Mouse (Mus musculus) thymus, postnatal 36 days (tissue): ENCODE results near the gene Brms1.

Experiments
- DNase-seq, 2 experiments: peaks; one replicate each; pipeline ENCODE4 v3.0.0; 2022; ENCODE audit warnings: mixed read lengths in 2 of 2

Gene Brms1

DNA sequence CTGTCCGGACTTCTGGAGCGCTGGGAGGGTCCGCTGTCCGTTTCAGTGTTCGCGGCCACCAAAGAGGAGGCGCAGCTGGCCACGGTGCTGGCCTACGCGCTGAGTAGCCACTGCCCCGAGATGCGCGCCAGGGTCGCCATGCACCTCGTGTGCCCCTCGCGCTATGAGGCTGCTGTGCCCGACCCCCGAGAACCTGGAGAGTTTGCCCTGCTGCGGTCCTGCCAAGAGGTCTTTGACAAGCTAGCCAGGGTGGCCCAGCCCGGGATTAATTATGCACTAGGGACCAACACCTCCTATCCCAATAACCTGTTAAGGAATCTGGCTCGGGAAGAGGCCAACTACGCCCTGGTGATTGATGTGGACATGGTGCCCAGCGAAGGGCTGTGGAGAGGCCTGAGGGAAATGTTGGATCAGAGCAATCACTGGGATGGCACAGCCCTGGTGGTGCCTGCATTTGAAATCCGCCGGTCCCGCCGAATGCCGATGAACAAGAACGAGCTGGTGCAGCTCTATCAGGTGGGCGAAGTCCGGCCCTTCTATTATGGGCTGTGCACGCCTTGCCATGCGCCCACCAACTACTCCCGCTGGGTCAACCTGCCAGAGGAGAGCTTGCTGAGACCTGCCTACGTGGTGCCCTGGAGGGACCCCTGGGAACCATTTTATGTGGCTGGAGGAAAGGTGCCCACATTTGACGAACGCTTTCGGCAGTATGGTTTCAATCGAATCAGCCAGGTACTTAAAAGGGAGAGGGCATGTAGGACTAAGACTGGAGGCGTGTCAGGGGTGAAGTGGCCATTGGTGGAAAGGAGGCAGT lies 1.6 kb upstream of the Brms1 start:
- DNase-seq, result peak in 1 of 2 experiments; percentile 29

DNA sequence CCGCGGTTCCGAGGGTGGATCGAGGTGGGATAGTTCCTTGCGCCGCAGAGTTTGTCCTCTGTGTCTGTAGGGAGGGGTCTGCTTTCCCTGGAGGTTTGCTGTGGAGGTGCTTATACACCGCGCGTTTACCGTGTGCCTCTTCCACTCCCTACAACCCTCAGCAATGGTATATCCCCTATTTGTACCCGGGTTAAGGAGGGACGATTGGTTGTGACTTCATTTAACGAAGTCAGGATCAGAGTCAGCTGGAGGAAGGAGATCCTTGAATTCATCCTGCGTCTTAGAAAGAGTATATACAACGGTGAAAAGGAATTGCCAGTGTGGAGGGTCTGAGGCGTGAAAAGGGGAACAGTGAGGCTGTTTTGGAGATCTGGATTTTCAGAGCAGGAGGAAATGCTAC lies 434 bp downstream of the Brms1 start:
- no peak for DNase-seq

DNA sequence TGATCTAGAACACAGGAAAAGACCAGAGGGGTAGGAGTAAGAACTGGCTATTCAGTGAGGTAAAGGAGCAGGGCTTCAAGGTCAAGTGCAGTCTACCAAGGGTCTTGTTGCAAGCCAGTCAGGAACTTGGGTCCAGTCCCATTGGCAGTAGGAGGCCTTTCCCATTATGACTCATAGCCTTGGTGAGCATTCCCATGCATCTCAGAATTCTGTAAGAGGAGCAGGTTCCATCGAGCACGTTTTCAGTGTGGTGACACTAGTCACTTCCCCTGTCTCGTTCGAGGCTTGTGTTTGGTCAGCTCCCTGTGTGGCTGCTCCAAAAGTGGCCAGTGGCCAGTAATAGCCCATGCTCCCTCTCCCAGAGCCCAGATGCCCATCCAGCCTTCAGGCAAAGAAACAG lies 4.4 kb downstream of the Brms1 start:
- DNase-seq, result no peak

DNA sequence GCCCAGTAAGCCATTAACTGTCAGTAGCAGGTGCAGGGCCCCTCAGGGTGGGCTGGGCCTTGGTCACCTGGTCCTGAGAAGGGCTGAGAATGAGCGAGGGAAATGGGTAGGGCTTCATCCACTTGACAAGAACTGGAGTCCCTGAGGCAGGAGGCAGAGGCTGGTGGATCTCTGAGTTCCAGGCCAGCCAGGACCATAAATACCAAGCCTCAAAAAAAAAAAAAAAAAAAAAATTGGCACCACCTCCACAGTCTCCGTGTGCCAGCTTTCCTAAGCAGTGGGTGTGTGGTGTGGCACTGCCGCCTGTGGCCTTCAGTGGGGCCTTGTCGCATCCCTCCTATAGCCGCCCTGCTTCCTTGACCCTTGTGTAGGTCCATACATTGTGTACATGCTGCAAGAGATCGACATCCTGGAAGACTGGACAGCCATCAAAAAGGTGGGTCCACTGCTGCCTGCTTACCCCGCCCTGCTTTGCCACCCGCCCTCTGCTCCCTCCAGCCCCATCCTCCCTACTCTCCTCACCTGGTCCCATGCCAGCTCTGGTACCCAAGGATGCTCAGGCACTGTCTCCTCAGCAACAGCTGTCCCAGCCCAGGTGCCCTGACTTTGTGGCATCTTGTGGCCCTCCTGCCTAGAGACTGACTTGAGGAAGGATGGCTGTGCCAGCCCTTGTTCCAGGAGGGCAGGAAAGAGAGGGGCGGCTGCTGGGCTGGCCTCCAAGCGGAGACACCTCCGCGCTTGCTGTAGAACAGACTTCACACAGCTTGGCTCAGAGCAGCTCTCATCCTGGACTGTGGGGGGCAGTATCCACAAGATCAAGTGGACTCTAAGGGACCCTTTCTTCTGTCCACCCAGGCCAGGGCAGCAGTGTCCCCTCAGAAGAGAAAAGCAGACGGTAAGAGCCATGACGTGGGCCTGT lies 7.2 kb downstream of the Brms1 start:
- no peak for DNase-seq

DNA sequence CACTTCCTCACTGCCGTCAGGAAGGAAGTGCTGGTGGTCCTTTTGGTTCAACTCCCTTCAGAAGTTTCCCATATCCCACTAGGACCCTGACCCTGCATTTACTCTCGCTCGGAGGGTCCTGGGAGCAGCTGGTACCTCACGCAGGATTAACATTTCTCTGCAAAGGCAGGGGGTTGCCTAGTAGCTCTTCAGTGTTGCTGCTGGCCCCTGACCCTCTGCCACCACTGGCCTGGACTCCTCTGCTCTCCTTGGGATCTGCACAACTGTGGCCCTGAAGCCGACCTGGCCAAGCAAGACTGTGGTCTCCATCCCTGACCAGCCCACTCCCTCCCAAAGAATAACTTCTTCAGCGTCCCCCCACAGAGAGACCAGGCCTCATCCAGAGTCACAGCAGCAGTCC lies 8.2 kb downstream of the Brms1 start:
- DNase-seq, result no peak

DNA sequence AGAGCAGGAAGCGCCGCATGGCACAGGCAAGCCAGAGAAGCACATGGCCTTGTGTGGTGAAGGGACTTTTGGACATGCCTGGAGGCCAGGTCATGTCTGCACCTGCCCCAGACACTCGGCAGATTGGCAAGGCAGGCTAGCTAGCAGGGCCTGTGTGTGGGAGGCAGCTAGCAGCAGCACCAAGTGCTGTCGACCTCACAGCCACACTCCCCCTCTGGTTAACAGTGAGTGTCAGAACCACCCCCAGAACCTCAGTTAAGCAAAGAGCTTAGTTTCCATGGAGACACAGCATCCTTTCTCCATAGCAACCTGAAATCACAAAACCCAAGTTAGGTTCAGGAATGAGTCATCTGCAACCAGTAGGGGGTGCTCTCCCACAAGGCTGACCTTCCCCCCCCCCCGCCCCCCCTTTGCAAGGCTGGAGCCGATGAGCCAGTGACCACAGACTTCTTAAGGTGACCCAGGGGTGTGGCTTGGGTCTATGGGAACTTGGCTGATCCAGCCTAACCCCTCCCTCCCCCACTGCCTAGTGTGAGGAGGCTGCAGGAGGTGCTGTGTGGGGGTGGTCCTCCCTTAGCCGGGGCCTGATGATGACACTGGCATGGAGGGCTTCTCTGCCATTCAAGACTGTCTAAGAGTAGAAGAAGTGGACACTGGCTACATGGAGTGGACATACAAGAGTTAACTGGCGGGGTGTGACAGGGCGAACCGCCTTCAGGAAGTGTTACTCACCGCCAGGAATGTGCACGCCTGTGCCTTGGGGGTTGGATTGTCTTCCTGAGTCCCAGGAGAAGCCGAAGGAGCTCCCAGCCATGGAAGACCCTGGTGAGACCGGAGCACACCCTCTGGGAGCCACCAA lies 9.1 kb downstream of the Brms1 start, which contains the start of gene Rin1:
Gene Rin1, plus strand, starts transcription at position 435 of the 859 bp plus-strand sequence.
- DNase-seq, result no peak

DNA sequence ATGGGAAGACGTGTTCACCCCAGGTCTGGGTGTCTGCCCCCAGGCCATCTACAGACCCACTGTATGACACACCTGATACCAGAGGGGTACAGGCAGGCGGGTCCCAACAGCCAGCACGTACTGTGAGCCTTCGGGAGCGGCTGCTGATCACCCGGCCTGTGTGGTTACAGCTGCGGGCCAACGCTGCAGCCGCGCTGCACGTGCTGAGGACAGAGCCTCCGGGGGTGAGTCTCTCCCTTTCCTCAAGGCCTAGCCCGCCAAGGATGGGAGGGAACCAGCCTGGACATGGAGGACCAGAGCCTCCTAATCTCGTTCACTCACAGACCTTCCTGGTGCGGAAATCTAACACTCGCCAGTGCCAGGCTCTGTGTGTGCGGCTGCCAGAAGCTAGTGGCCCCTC lies 9.9 kb downstream of the Brms1 start:
- DNase-seq, result no peak

DNA sequence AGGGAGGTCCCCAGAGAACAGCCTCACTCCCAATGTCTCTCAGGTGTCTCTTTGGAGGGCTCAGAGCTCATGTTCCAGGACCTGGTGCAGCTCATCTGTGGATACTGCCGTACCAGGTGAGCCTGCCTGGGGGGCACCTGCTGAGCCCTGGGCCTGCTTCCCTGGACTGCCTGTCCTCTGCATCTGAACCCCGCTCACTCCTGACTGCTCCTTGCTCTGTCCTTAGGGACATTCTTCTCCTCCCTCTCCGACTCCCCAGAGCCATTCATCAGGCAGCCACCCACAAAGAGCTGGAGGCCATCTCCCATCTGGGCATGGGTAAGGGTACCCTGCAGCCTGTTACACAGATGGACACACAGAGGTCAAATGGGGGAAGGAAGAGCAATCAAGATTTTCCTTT lies 10.4 kb downstream of the Brms1 start:
- DNase-seq, result no peak

DNA sequence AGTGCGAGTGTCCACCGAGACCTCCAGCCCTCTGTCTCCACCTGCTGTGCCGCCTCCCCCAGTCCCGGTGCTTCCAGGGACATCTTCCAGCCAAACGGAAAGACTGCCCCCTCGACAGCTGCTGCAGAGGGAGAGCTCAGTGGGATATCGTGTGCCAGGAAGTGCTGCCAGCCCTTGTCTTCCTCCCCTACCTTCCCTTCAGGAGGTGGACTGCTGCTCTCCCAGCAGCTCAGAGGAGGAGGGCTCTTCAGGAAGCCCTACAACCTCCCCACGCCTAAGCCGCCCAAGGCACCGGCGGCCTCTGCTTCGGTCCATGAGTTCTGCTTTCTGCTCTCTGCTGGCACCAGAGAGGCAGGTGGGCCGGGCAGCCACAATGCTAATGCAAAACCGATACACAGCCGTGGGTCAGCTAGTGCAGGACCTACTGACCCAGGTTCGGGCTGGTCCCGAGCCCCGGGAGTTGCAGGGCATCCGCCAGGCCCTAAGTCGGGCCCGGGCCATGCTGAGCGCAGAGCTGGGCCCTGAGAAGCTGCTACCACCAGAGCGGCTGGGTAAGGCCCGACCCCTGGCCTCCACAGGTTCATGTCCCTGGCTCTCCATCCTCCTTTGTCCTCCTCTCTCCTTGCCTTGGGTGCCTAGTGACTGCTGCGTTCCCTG lies 11.1 kb downstream of the Brms1 start:
- no peak for DNase-seq

DNA sequence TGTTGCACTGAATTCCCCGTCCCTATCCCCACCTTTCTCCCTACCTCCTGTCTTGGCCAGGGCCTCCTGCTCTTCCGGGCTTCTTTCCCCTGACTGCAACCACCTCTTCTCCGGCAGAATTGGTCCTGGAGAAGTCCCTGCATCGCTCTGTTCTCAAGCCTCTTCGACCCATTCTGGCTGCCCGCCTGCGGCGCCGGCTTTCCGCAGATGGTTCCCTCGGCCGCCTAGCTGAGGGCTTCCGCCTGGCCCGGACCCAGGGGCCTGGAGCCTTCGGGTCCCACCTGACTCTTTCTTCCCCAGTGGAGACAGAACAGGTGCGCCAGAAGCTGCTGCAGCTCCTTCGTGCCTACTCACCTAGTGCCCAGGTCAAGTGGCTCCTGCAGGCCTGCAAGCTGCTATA lies 11.7 kb downstream of the Brms1 start:
- no peak for DNase-seq

DNA sequence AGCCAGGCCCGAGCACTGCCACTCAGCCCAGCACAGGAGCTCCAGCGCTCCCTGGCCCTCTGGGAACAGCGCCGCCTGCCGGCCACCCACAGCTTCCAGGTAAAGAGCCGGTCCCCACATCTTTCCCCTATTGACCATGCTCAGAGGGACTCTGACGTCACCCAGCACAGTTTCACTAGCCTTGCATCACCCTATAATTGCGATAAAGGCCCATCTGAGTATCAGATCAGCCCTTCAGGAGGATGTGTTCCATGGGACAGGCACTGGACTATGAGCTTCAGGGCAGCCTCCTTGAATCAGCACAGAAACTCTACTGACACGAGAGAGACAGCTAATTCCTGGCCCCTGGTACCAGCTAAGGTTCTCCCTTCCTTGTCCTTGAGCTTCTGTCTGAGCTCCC lies 12.8 kb downstream of the Brms1 start:
- DNase-seq, result peak; percentile 37 to 41

DNA sequence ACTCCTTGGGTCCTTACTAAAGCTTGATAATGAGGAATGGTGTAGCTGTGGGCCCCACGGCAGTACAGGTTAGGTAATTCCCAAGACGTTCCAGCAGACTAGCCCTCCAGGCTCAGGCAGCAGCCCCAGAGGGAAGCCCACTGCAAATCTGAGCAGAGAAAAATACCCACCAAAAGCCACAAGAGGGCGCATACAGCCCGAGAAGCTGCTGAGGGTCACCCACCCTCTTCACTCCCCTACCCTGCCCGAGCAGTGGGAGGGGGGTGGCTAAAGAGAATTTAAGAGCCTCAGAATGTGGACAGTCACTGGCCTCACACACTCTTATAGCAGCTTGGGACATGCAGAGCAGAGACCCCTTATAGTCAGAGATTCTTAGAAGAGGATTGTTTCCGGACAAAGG lies 15.1 kb downstream of the Brms1 start:
- no peak for DNase-seq

DNA sequence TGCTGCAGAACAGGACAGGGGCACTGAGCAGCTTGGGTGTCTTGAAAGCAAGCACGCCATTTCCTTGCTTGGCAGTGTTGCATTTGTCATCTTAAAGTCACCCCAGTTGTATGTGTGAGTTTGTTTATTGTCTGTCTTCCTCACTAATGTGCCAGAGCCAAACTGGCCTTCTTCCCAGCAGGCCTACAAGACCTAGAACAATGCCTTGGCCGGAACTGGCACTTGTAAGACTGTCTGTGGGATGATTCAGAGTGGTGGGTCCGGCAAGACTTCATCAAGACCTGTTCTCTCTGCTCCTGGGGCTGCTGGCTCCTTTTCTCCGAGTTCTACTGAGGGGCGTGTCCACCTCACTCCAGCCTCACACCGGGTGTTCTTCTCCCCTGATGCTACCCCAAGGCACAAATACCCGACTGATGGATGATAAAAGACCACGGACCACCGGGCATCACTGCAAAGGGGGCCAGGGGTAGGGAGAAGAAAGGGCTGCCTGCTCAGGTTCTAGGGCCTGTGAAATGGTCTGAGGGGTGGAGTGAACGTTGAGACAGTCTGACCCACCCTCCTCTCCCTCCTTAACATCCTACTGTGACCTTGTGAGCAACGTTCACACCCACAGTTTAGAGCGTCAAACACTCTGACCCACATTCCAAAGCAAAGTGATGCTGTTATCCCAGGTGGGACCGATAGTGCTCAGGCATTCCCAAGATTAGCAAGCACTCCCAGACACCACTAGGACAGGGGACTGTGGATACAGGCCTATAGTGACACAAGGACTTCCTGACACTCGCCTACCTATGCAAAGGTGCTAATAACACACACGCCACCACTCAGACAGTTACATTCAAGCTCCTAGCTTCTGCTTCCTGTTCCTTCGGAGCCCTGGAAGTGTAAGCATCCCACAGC lies 17.0 kb downstream of the Brms1 start:
- no peak for DNase-seq

DNA sequence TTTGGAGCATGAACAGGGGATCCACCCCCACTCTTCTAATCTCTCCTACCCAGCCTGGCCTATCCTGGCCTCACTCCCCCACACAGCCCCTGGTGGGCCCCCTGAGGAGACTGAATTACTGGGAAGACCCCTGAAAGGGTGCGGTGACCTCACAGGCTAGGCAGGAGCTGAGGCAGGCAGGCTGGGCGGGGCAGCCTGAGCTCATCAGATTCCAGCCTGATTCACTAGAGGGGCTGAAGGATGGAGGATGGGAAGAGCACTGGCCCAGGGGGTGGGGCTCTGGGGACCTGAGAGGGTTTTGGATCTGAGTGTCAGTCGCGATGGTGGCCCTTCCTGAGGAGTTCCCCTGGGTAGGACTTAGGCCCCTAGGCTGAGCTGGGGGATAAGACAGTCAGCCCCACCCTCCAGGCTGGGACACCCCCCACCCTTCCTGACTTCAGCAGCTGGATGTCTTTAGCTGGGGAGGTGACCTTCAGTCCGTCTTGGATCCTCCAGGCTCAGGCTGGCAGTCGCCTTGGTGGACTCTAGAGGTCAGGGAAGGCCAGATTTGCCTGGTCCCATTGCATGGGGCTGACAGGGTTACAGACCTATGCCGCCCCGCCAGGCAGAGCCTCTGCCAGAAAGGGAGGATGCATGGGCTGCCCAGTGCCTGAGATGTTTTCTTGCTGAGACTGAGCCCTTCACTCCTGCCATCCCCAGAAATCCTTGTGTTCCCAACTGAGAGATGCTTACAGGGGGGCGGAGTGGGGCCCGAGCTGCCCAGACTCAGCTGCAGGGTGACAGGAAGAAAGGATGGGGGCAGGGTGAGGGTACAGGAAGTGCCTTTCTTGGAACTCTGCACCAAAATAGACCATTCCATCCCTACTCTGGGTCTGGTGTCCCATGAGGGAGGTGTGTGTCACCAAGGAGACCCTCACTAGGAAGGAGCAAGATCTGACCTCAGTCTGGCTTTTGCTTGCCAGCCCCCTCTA lies 17.9 kb downstream of the Brms1 start:
- no peak for DNase-seq

DNA sequence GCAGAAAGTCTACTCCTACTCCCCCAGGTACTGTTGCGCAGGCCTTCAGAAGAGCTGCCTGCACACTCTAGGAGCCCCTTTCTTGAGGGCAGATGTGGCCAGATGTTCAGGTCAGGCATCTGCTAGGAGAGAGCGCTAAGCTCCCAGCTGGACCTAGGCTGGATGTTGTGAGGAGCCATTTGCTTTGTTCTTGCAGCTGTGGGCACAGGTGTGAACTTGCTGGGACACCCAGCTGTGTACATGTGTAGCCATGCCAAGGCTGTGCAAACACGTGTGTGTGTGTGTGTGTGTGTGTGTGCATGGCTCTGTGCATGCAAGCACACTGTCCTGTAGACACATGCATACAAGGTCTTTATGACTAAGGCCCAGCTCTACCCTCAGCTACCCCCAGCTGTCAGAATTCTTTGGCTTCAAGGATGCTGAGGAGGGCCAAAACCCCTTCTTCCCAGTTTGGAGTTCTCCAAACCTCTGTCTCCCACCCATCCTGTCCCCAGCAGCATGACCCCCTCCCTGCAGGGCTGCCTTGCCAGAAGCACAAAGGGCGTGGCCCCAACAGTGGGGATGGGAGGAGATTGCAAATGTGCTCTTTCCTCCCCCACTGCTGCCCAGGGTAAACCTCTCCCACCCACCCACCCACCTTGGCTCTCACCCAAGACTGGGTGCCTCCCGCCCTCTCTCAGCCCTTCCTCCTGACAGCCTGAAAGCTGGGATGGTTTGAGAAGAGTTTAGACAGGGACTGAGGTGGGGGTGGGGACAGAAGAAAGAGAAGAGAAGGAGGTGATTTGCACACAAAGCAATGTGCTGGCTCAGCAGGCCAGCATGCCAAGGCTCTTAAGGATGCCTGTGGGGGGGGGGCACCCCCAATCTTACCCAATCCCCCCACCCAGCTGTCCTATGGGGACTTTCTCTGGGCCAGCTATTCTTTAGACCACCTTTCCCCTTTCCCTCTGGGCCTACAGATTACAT lies 19.5 kb downstream of the Brms1 start:
- no peak for DNase-seq

DNA sequence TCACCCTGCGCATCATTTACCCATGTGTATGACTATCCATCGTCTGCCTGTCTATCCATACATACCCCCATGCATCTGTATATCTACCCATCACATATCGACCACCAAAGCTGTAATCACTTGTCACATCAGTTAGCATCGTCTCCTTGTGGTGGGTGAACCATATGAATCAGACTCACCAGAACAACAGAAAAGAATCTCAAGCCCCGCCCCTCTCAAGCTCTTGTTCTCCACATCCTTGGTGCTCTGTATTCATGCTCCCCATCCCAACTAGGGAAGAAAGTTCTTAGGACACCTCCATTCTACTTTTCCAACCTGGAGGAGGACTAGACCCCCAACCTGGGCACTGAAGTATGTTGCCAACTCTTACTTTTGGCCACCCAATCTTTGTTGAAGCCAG lies 20.9 kb downstream of the Brms1 start:
- DNase-seq, result no peak

DNA sequence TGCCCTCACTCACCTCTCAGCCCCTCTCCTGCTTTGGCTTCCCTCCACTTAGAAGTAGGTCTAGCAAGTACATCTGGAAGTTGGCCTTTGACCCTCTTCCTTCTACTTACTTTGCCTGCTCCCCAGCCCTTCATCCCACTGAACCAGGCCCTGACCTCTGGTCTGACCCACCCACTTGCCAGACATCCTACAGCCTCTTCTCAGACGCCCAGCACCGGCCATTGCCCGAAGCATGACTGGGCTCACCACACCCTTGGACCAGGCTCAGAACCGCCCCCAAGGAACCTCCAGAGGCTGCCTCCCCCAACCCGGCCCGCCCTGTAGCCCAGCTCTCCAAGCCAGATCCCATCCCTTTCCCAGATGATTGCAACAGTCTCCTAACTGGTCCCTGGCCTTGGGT lies 21.3 kb downstream of the Brms1 start:
- no peak for DNase-seq

DNA sequence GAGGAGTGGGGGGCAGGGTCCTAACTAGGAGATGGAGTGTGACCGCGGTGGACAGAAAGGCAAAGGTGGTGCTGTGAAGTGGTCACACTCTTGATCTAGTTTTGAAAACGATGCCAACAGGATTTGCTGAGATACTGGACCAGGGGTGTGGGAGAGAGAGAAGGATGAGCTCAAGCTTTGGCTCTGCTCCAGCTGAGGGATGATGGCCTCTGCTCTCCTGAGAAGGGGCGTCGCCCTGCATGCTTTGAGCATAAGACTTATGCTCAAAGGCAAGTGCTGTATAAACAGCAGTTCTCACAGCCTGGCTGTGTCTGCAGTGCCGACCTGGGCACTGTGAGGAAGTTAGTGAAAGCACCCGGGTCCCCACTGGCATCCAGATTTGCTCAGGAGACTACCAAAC lies 23.9 kb downstream of the Brms1 start:
- no peak for DNase-seq
